Mouse (Mus musculus) midbrain, embryonic 16.5 days (tissue): ENCODE results near the gene Dapk2. TPM values are rescaled to one million over a fixed set of nuclear protein-coding genes. Genes with fewer than 3 reads are reported as not detected.
"Not testable (repeated sequence)": the region's sequence is repeated elsewhere in the genome, so short reads cannot be mapped to it uniquely, and the experiment has no call there.

Experiments
- ATAC-seq: fragments of 200-750 bp; cut with Nextera tagmentation; 2 replicates; pipeline ENCODE4 v1.8.0; 2017; ENCODE audit warnings: moderate TSS enrichment
- H3K27ac ChIP-seq: fragments of 300-500 bp; sonication (generic); 2 replicates; pipeline ENCODE4 v1.5.1; 2014; ENCODE audit warnings: mild to moderate bottlenecking, low read length, mixed read lengths
- H3K27me3 ChIP-seq: fragments of 300-500 bp; sonication (generic); 2 replicates; pipeline ENCODE4 v1.6.1; 2014; ENCODE audit warnings: low read depth, low read length, mixed read lengths; ENCODE audit not compliant: control insufficient read depth, insufficient read depth
- H3K36me3 ChIP-seq: fragments of 300-500 bp; sonication (generic); 2 replicates; pipeline ENCODE4 v1.6.1; 2014; ENCODE audit warnings: mild to moderate bottlenecking, low read length, moderate library complexity, mixed read lengths; ENCODE audit not compliant: control insufficient read depth, insufficient read depth
- H3K4me1 ChIP-seq: fragments of 300-500 bp; sonication (generic); 2 replicates; pipeline ENCODE4 v1.6.1; 2014; ENCODE audit warnings: mild to moderate bottlenecking, low read length, mixed read lengths; ENCODE audit not compliant: control insufficient read depth, insufficient read depth
- H3K4me2 ChIP-seq: fragments of 300-500 bp; sonication (generic); 2 replicates; pipeline ENCODE4 v1.6.1; 2014; ENCODE audit warnings: mild to moderate bottlenecking, low read length, mixed read lengths
- H3K4me3 ChIP-seq: fragments of 300-500 bp; sonication (generic); 2 replicates; pipeline ENCODE4 v1.5.1; 2014; ENCODE audit warnings: low read depth, mild to moderate bottlenecking, low read length, moderate library complexity, mixed read lengths
- H3K9ac ChIP-seq: fragments of 300-500 bp; sonication (generic); 2 replicates; pipeline ENCODE4 v1.6.1; 2014; ENCODE audit warnings: low read depth, low read length, mixed read lengths
- H3K9me3 ChIP-seq: fragments of 300-500 bp; sonication (generic); replicated peaks from 2 replicates; pipeline ENCODE4 v1.6.1; 2014; ENCODE audit warnings: mild to moderate bottlenecking, low read length, mixed read lengths; ENCODE audit not compliant: control insufficient read depth, poor library complexity, severe bottlenecking
- WGBS: fragments of 180-500 bp; shearing (Covaris S2); extraction: QIAGEN DNeasy Blood & Tissue Kit; methylation state at CpG from one replicate; pipeline ENCODE4 v1.1.7; 2014; 5-methylcytosine and 5-hydroxymethylcytosine counted together
- polyA plus RNA-seq: library from polyadenylated mRNA; unstranded; fragments of >200 nt; fragmentation: Nextera tagmentation; extraction: Ambion mirVana; gene quantifications from 2 replicates; pipeline ENCODE4 v1.2.1, GENCODE M21; 2015

Dapk2 gene
- polyA plus RNA-seq, 1 experiment from 2014 or later = 0.90 TPM

DNA sequence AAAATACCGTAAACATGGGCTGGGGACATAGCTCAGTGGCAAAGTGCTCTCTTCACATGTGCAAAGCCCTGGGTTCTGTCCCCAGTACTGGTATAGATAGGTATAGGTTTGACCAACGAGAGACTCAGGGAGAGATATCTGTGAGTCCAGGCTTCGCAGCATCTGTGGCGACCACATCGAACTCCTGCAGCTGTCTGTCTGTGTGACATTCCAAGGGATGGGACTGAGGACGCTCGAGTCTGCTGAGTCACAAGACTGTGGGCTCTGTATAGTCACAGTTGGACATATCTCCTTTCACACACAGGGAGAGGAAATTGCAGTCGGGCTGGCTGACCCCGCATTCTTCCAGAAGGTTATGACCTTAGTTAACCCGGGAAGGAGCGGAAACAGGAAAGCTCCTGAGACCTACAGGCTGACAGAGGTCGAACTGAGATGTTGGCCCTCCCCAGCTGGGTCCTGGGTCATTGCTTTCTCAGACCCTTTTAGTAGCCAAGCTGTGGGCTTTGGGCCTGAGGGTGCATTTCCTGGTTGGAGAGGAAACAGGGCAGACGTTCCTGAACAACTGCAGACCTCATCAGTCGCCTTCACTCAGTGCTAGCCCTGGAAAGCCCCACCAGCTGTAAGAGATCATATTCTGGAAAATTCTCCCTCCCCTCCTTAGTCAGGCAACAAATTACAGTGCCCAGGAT is 118.8 kb downstream of the Dapk2 start:
- H3K9ac ChIP-seq = no peak overlapping the region
- H3K4me2 ChIP-seq = no peak overlapping the region
- H3K27me3 ChIP-seq = no peaks in the 10 kb centered on the region
- H3K9me3 ChIP-seq = no peaks in the 10 kb centered on the region
- ATAC-seq = no peak
- no peaks in the 10 kb centered on the region for H3K36me3 ChIP-seq
- H3K27ac ChIP-seq = no peak overlapping the region
- 33% methylated on average over 14 of the region's 14 CpGs for WGBS
- no peak overlapping the region for H3K4me3 ChIP-seq
- H3K4me1 ChIP-seq = peaks cover 13% of the 10 kb centered on the region

DNA sequence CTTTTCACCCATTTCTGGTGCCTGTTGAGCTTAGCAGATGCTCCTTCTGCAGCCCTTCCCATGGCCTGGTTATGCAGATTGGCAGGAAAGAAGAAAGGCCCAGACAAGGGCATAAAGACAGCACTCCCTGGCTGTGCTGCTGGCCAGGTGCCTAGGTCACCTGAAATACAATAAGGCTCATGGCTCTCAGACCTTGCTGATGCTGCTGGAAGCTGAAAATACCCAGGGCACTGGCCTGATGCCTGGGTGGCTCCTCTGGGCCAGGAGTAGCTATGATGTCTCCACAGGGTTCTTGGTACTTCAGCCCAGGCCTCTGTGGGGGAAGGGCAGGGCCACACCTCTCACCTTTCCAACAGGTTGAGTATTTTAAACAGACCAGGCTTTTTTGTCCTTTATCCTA is 121.6 kb downstream of the Dapk2 start:
- Histone ChIP-seq H3K4me1 (peaks cover 13% of the 10 kb centered on the region), H3K27me3 (no peaks in the 10 kb centered on the region), H3K4me3 (no peak overlapping the region), H3K27ac (no peak overlapping the region), H3K9me3 (no peaks in the 10 kb centered on the region), H3K36me3 (no peaks in the 10 kb centered on the region), H3K4me2 (no peak overlapping the region), H3K9ac (no peak overlapping the region)
- no peak for ATAC-seq

DNA sequence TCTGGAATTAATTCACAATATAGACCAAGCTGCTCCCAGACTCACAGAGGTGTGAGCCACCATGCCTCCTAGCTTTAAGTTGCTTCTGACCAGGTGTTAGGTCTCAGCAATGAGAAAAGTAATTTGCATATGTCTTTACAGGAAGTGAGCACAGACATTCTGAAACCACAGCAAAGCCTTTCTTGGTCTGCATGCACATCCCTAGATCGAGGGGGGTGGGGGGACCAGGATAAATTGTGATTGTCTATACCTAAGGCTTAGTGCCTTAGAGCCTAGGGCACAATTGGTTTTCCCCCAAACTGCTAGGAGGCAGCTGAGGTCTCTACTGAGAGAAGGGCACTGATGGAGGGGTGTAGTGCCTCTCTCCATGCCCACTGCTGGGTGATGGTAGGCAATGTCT is 122.5 kb downstream of the Dapk2 start:
- no peak for ATAC-seq
- Histone ChIP-seq H3K4me1 (peaks cover 7% of the 10 kb centered on the region), H3K9me3 (no peaks in the 10 kb centered on the region), H3K27me3 (no peaks in the 10 kb centered on the region), H3K9ac (no peak overlapping the region), H3K36me3 (no peaks in the 10 kb centered on the region), H3K4me3 (no peak overlapping the region), H3K27ac (no peak overlapping the region), H3K4me2 (no peak overlapping the region)
- 72% methylated on average over 1 of the region's 1 CpGs for WGBS

DNA sequence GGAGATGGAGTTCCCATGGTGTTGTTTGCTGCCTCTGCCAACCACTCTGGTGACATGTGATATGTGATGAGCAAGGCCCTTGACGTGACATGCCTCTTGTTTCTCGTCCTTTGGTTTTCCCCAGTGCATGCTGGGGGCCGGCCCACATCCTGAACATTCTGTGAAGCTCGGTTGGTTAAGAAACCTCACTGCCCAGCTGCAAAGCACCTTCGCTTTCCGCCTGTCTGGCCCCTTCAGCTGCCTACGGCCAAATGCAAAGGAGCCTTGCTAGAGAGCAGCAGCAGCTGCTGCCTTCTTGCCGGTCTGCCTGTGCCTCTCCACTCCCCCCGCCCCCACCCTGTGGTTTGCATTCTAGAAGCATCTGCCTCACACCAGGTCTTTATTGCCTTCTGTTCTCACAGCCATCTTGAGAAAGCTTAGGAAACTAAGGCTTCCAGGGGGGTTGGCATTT is 123.5 kb downstream of the Dapk2 start:
- Histone ChIP-seq H3K27me3 (no peaks in the 10 kb centered on the region), H3K4me3 (no peak overlapping the region), H3K4me2 (no peak overlapping the region), H3K36me3 (no peaks in the 10 kb centered on the region), H3K9me3 (no peaks in the 10 kb centered on the region), H3K27ac (no peak overlapping the region), H3K9ac (no peak overlapping the region), H3K4me1 (no peaks in the 10 kb centered on the region)
- 54% methylated on average over 9 of the region's 9 CpGs for WGBS
- ATAC-seq = no peak

DNA sequence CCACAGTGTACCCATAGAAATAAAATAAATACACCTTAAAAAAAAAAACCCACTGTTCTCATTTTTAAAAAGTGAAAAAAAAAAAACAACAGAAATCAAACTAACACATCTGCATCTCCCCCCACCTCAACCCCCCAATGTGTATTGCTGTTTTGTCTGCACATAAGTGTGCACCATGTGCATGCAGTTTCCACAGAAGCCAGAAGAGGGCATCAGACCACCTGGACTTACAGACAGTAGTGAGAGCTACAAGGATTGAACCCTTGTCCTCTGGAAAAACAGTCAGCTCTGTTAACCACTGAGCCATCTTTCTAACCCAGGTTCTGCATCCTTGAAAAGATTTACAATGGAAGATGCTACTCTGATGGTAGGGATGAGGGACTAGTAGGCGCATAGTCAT is 124.6 kb downstream of the Dapk2 start:
- H3K4me1 ChIP-seq = no peaks in the 10 kb centered on the region
- H3K36me3 ChIP-seq = no peaks in the 10 kb centered on the region
- no peak overlapping the region for H3K27ac ChIP-seq
- H3K9me3 ChIP-seq = no peaks in the 10 kb centered on the region
- no peak overlapping the region for H3K9ac ChIP-seq
- no peaks in the 10 kb centered on the region for H3K27me3 ChIP-seq
- no peak overlapping the region for H3K4me3 ChIP-seq
- 92% methylated on average over 1 of the region's 1 CpGs for WGBS
- no peak overlapping the region for H3K4me2 ChIP-seq
- no peak for ATAC-seq

DNA sequence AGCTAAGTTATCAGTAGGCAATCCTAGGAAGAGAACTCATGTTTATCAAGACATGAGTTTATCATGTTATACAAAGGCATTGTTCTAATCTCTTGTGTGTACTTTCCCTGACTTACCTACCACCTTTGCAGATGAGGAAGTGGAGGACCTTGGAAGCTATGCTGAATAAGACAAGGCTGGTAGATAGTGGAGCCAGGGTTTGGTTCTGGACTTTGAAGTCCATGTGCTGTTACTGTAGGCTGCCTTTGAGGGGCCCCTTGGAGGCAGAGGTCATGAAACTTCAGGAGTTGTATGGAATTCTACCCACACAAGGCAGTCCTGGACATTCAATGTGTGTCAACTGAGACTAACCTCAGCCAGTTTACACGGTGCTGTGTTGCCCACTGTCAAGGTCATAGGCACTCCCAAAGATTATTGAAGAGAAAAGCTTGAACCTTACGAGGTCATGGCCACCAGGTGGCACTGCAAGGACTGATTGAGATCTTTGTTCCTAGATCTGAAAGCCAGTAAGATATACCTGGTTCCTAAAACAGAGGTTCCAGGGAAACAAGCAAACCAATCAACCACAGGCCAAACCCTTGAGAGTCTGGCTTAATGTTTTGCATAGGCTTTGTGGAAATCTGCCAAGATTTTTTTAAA is 125.7 kb downstream of the Dapk2 start:
- Histone ChIP-seq H3K4me2 (no peak overlapping the region), H3K36me3 (no peaks in the 10 kb centered on the region), H3K9ac (no peak overlapping the region), H3K27me3 (no peaks in the 10 kb centered on the region), H3K27ac (no peak overlapping the region), H3K9me3 (no peaks in the 10 kb centered on the region), H3K4me1 (no peaks in the 10 kb centered on the region), H3K4me3 (no peak overlapping the region)
- 16% methylated on average over 2 of the region's 2 CpGs for WGBS
- no peak for ATAC-seq

DNA sequence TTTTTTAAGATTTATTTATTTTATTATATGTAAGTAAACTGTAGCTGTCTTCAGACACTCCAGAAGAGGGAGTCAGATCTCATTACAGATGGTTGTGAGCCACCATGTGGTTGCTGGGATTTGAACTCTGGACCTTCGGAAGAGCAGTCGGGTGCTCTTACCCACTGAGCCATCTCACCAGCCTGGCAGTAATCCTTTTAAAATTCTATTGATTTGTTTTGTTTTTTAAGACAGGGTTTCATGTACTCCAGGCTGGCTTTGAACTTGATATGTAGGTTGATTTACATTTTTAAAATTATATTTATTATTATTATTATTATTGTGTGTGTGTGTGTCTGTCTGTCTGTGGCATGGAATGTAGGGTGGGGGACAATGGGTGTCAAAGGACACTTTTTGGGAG is 127.2 kb downstream of the Dapk2 start:
- H3K4me1 ChIP-seq, H3K4me2 ChIP-seq, H3K9ac ChIP-seq, H3K27me3 ChIP-seq, H3K9me3 ChIP-seq, H3K36me3 ChIP-seq, ATAC-seq, H3K27ac ChIP-seq, H3K4me3 ChIP-seq: not testable (repeated sequence)
- WGBS = 96% methylated on average over 2 of the region's 2 CpGs

DNA sequence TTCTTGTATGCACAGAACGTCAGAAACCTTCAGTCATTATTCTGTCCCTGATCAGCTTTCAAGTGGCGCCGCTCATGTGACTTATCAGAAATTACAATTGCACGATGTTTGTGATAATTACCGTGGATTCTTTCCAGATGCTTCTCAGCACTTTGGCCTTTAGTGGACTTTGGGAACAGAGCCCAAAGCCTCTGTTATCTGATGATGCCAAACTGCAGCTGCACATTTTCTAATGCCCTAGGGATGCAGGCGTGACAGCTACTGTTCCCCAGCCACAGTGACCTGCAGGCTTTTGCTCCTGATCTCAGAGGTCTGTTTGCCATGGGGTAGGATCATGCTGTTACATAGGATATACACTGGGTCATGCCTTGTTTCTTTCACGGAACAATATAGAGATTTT is 127.9 kb downstream of the Dapk2 start:
- H3K4me3 ChIP-seq = no peak overlapping the region
- H3K4me1 ChIP-seq = no peaks in the 10 kb centered on the region
- H3K4me2 ChIP-seq = no peak overlapping the region
- no peak for ATAC-seq
- no peaks in the 10 kb centered on the region for H3K27me3 ChIP-seq
- no peak overlapping the region for H3K9ac ChIP-seq
- H3K27ac ChIP-seq = no peak overlapping the region
- WGBS = 47% methylated on average over 7 of the region's 7 CpGs
- no peaks in the 10 kb centered on the region for H3K9me3 ChIP-seq
- H3K36me3 ChIP-seq = no peaks in the 10 kb centered on the region

DNA sequence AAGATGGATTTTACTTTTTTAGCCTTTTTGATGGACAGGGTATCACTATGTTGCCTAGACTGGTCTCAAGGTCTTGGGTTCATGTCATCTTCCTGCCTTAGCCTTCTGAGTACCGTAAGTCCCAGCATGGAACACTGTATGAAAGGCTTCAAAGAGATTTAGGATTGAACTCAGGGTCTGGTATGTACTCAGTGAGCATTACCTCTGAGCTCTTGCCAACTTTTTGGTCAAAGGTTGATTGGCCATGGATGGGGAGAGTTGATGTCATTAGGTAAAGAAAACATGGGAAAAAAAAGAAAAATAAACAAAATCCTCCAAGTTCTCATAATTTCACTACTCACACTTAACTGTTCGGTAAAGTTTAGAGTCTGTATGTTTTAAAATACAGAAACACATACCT is 132.7 kb downstream of the Dapk2 start:
- 90% methylated on average over 2 of the region's 2 CpGs for WGBS
- Histone ChIP-seq H3K27ac (no peak overlapping the region), H3K27me3 (no peaks in the 10 kb centered on the region), H3K9ac (no peak overlapping the region), H3K4me1 (peaks cover 4% of the 10 kb centered on the region), H3K4me2 (no peak overlapping the region), H3K9me3 (no peaks in the 10 kb centered on the region), H3K4me3 (no peak overlapping the region), H3K36me3 (no peaks in the 10 kb centered on the region)
- no peak for ATAC-seq
